In the genomic region with DNA sequence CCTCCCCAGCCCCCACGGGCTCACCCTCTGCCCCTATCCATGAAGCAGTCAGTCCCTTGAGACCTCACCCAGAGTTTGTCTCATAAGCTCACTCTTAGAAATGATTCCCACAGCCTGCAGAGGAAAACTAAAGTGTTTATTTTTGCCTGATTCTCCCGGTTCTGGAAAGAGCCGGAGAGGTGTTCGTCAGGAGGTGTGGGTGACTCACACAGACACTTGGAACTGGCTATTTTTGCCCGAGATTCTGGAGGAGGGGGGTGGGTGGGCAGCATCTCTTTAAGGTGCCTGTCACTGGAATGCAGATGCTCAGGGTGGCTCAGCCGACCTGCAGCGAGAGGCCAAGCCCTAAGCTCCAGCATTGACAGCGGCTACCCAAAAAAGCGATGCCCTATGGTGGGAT, we compare ENCODE assay signal across 24 mouse cellular contexts. TPM values are rescaled to one million over a fixed set of nuclear protein-coding genes. Genes with fewer than 3 reads are reported as not detected.
DNase-seq lines count a peak whose midpoint lies in the region; ATAC-seq lines count a peak whose summit lies in the region.
"Had no signal": no experiment of that assay in that cellular context is flagged by ENCODE, and none has a peak within 500 bp of the region (broad histone marks: within the 10 kb centered on the region; RNA-seq: fewer than 3 reads in every experiment).

No protein-coding gene starts in this region.

- H3K27ac ChIP-seq in hindbrain, embryonic 10.5 days: 0 out of 2 replicates have a peak overlapping the region, but pooled peaks have one; percentile 62
- H3K27ac ChIP-seq in hindbrain, embryonic 16.5 days (ENCODE audit: low read depth, low read length): no peak overlapping the region
- H3K27ac ChIP-seq: embryonic facial prominence, embryonic 12.5 days; embryonic facial prominence, embryonic 15.5 days; heart, embryonic 15.5 days; hindbrain, embryonic 14.5 days had no signal

- no peak overlapping the region for H3K4me2 ChIP-seq in hindbrain, embryonic 16.5 days (ENCODE audit: low read length)
- H3K4me2 ChIP-seq: embryonic facial prominence, embryonic 12.5 days; embryonic facial prominence, embryonic 15.5 days; heart, embryonic 12.5 days; heart, embryonic 15.5 days; hindbrain, embryonic 14.5 days had no signal

- no peak for DNase-seq in frontal cortex, postnatal 36 days (ENCODE audit: low spot score in 2 of 2)
- DNase-seq in hindbrain, embryonic 10.5 days (ENCODE audit: low spot score): no peak
- DNase-seq in right cerebral cortex, adult 2 months (ENCODE audit: low spot score in 2 of 2): peak; percentile 54 to 57
- no peak for DNase-seq in right cerebral cortex, postnatal 14 days
- DNase-seq in telencephalon, adult 2 months (ENCODE audit: low read depth, low spot score): peak; percentile 86
- DNase-seq in adipocyte (ENCODE audit: low spot score): no peak
- DNase-seq: adrenal gland, adult 8-10 months; adrenal gland, postnatal 25 days; cerebellum, adult 18-20 months; cerebellum, adult 9-10 months; cerebellum, postnatal 14 days; gastrocnemius, postnatal 10 days; gastrocnemius, postnatal 36 days; heart, postnatal 10 days; heart, postnatal 36 days had no signal

- H3K9me3 ChIP-seq in hindbrain, embryonic 10.5 days: no peaks in the 10 kb centered on the region
- H3K9me3 ChIP-seq in hindbrain, embryonic 16.5 days (ENCODE audit: control insufficient read depth, low read length): no peaks in the 10 kb centered on the region
- H3K9me3 ChIP-seq: embryonic facial prominence, embryonic 12.5 days; embryonic facial prominence, embryonic 15.5 days; heart, embryonic 12.5 days; heart, embryonic 15.5 days had no signal

- no peaks in the 10 kb centered on the region for H3K27me3 ChIP-seq in hindbrain, embryonic 10.5 days (ENCODE audit: insufficient read depth, poor library complexity, severe bottlenecking)
- H3K27me3 ChIP-seq in hindbrain, embryonic 16.5 days (replicated peaks; ENCODE audit: control insufficient read depth, insufficient read depth, low read length): no peaks in the 10 kb centered on the region
- H3K27me3 ChIP-seq: embryonic facial prominence, embryonic 12.5 days; embryonic facial prominence, embryonic 15.5 days had no signal

- WGBS in hindbrain, embryonic 10.5 days: 82% methylated on average over 9 of the region's 9 CpGs
- 82% methylated on average over 9 of the region's 9 CpGs for WGBS in hindbrain, embryonic 16.5 days

- no peak overlapping the region for H3K9ac ChIP-seq in hindbrain, embryonic 16.5 days (ENCODE audit: low read depth, low read length)
- H3K9ac ChIP-seq: embryonic facial prominence, embryonic 12.5 days; embryonic facial prominence, embryonic 15.5 days; heart, embryonic 12.5 days; heart, embryonic 15.5 days; hindbrain, embryonic 14.5 days had no signal

- H3K4me3 ChIP-seq in hindbrain, embryonic 10.5 days: no peak overlapping the region
- no peak overlapping the region for H3K4me3 ChIP-seq in hindbrain, embryonic 16.5 days (ENCODE audit: low read length)
- H3K4me3 ChIP-seq: embryonic facial prominence, embryonic 12.5 days; embryonic facial prominence, embryonic 15.5 days; heart, embryonic 12.5 days; heart, embryonic 15.5 days had no signal

- H3K4me1 ChIP-seq in hindbrain, embryonic 10.5 days (replicated peaks): peaks cover 51% of the 10 kb centered on the region
- H3K4me1 ChIP-seq in hindbrain, embryonic 16.5 days (ENCODE audit: control insufficient read depth, insufficient read depth, low read depth, low read length): peaks cover 15% of the 10 kb centered on the region
- H3K4me1 ChIP-seq: embryonic facial prominence, embryonic 15.5 days had no signal

- H3K36me3 ChIP-seq in hindbrain, embryonic 10.5 days: no peaks in the 10 kb centered on the region
- H3K36me3 ChIP-seq in hindbrain, embryonic 16.5 days (ENCODE audit: control insufficient read depth, insufficient read depth, low read length): no peaks in the 10 kb centered on the region
- H3K36me3 ChIP-seq: embryonic facial prominence, embryonic 12.5 days; embryonic facial prominence, embryonic 15.5 days; heart, embryonic 12.5 days; heart, embryonic 15.5 days had no signal

- ATAC-seq in frontal cortex, adult (ENCODE audit: low TSS enrichment): peak; percentile 74
- ATAC-seq in hindbrain, embryonic 16.5 days: no peak
- ATAC-seq: forebrain, embryonic 14.5 days; intestine, postnatal 0 days had no signal

RNA-seq across cellular contexts. Expression of gene Rasgef1c, which starts 34.8 kb away (rescaled TPM):
- 1.5 and 3.7 TPM in 2 replicates for polyA plus RNA-seq in hindbrain, embryonic 10.5 days (2016; fragmentation: Nextera tagmentation; extraction: Ambion mirVana)
- polyA plus RNA-seq in hindbrain, embryonic 16.5 days (2015; fragmentation: Nextera tagmentation; extraction: Ambion mirVana): 34.7 and 36.5 TPM in 2 replicates

Comparison
In these comparisons a context has a peak if more than half of its experiments do, and no peak if none do; other contexts are left out.
1. DNase-seq: peak in right cerebral cortex, adult 2 months (2 of 2) and telencephalon, adult 2 months (single experiment); none in frontal cortex, postnatal 36 days (0 of 2), hindbrain, embryonic 10.5 days (single experiment), right cerebral cortex, postnatal 14 days (single experiment) and adipocyte (single experiment).